Mouse (Mus musculus): ENCODE data around the gene Psmd9. TPM values are rescaled to one million over a fixed set of nuclear protein-coding genes. Genes with fewer than 3 reads are reported as not detected.
A peak's percentile ranks its signal among the peaks of the same experiment; 100 is the strongest.

Gene Psmd9
- polyA plus RNA-seq, 1 experiment, result 21.9 TPM

- H3K36me3 ChIP-seq (ENCODE audit: control insufficient read depth, insufficient read depth, low read length), result peaks cover 62% of the 10 kb centered on the region
- no peak overlapping the region for H3K27ac ChIP-seq (ENCODE audit: insufficient read depth, low read depth, low read length)
- peaks cover 13% of the 10 kb centered on the region for H3K4me1 ChIP-seq (ENCODE audit: control insufficient read depth, insufficient read depth, insufficient read length, low read length)
Measured at GRCm38 (mm10) chr5:123148073-123148722, 21.0 kb upstream of the Psmd9 start.

GRCm38 (mm10) chr5:123149451-123150400 lies 19.5 kb upstream of the Psmd9 start:
- peak overlapping the region; percentile 41 for H3K27ac ChIP-seq (ENCODE audit: insufficient read depth, low read depth, low read length)
- H3K36me3 ChIP-seq (ENCODE audit: control insufficient read depth, insufficient read depth, low read length), result peaks cover 70% of the 10 kb centered on the region
- TF ChIP-seq CTCF (IDR thresholded peaks at IDR 0.05; ENCODE audit: extremely low read depth, insufficient read length, insufficient replicate concordance, low read depth, low read length) (peak; percentile 99), POLR2A (IDR thresholded peaks at IDR 0.05; ENCODE audit: low read depth, low read length) (no peak)
- H3K4me3 ChIP-seq (ENCODE audit: low read depth, low read length), result peak overlapping the region; percentile 59
- WGBS, result 6% methylated on average over 19 of the region's 19 CpGs
- H3K27me3 ChIP-seq (ENCODE audit: control insufficient read depth, insufficient read depth, low read length), result no peaks in the 10 kb centered on the region
- peaks cover 13% of the 10 kb centered on the region for H3K4me1 ChIP-seq (ENCODE audit: control insufficient read depth, insufficient read depth, insufficient read length, low read length)

More at GRCm38 (mm10) chr5:123148073-123148722, 21.0 kb upstream of the Psmd9 start:
- Histone ChIP-seq H3K4me3 (ENCODE audit: low read depth, low read length) (no peak overlapping the region), H3K27me3 (ENCODE audit: control insufficient read depth, insufficient read depth, low read length) (no peaks in the 10 kb centered on the region)
- TF ChIP-seq CTCF (IDR thresholded peaks at IDR 0.05; ENCODE audit: extremely low read depth, insufficient read length, insufficient replicate concordance, low read depth, low read length) (no peak), POLR2A (IDR thresholded peaks at IDR 0.05; ENCODE audit: low read depth, low read length) (no peak)
- WGBS, result 84% methylated on average over 25 of the region's 25 CpGs

GRCm38 (mm10) chr5:123150641-123151040 lies 18.6 kb upstream of the Psmd9 start:
- WGBS, result 16% methylated on average over 7 of the region's 7 CpGs
- peak overlapping the region; percentile 88 for H3K27ac ChIP-seq (ENCODE audit: insufficient read depth, low read depth, low read length)
- H3K4me3 ChIP-seq (ENCODE audit: low read depth, low read length), result peak overlapping the region; percentile 59
- TF ChIP-seq POLR2A (IDR thresholded peaks at IDR 0.05; ENCODE audit: low read depth, low read length), result no peak
- no peak for TF ChIP-seq CTCF (IDR thresholded peaks at IDR 0.05; ENCODE audit: extremely low read depth, insufficient read length, insufficient replicate concordance, low read depth, low read length)
- H3K27me3 ChIP-seq (ENCODE audit: control insufficient read depth, insufficient read depth, low read length), result no peaks in the 10 kb centered on the region
- H3K36me3 ChIP-seq (ENCODE audit: control insufficient read depth, insufficient read depth, low read length), result peaks cover 67% of the 10 kb centered on the region
- H3K4me1 ChIP-seq (ENCODE audit: control insufficient read depth, insufficient read depth, insufficient read length, low read length), result peaks cover 9% of the 10 kb centered on the region

- Histone ChIP-seq H3K27ac (ENCODE audit: insufficient read depth, low read depth, low read length) (peak overlapping the region; percentile 88), H3K36me3 (ENCODE audit: control insufficient read depth, insufficient read depth, low read length) (peaks cover 69% of the 10 kb centered on the region), H3K27me3 (ENCODE audit: control insufficient read depth, insufficient read depth, low read length) (no peaks in the 10 kb centered on the region), H3K4me1 (ENCODE audit: control insufficient read depth, insufficient read depth, insufficient read length, low read length) (peaks cover 9% of the 10 kb centered on the region), H3K4me3 (ENCODE audit: low read depth, low read length) (peak overlapping the region; percentile 59)
- WGBS, result 34% methylated on average over 7 of the region's 7 CpGs
- TF ChIP-seq POLR2A (IDR thresholded peaks at IDR 0.05; ENCODE audit: low read depth, low read length) (no peak), CTCF (IDR thresholded peaks at IDR 0.05; ENCODE audit: extremely low read depth, insufficient read length, insufficient replicate concordance, low read depth, low read length) (no peak)
Measured at GRCm38 (mm10) chr5:123151077-123151476, 18.1 kb upstream of the Psmd9 start.

GRCm38 (mm10) chr5:123151707-123152362 lies 17.4 kb upstream of the Psmd9 start:
- WGBS, result 90% methylated on average over 19 of the region's 19 CpGs
- no peak for TF ChIP-seq CTCF (IDR thresholded peaks at IDR 0.05; ENCODE audit: extremely low read depth, insufficient read length, insufficient replicate concordance, low read depth, low read length)
- no peak overlapping the region for H3K4me3 ChIP-seq (ENCODE audit: low read depth, low read length)
- peaks cover 9% of the 10 kb centered on the region for H3K4me1 ChIP-seq (ENCODE audit: control insufficient read depth, insufficient read depth, insufficient read length, low read length)
- no peaks in the 10 kb centered on the region for H3K27me3 ChIP-seq (ENCODE audit: control insufficient read depth, insufficient read depth, low read length)
- H3K36me3 ChIP-seq (ENCODE audit: control insufficient read depth, insufficient read depth, low read length), result peaks cover 66% of the 10 kb centered on the region
- peak overlapping the region; percentile 7; the same call in 1 of the 2 replicates for H3K27ac ChIP-seq (ENCODE audit: insufficient read depth, low read depth, low read length)

- WGBS, result 77% methylated on average over 1 of the region's 1 CpGs
- H3K27ac ChIP-seq (ENCODE audit: insufficient read depth, low read depth, low read length), result no peak overlapping the region
Measured at GRCm38 (mm10) chr5:123152901-123153300, 16.3 kb upstream of the Psmd9 start.

More at GRCm38 (mm10) chr5:123152901-123153300, 16.3 kb upstream of the Psmd9 start:
- H3K4me3 ChIP-seq (ENCODE audit: low read depth, low read length), result no peak overlapping the region
- TF ChIP-seq CTCF (IDR thresholded peaks at IDR 0.05; ENCODE audit: extremely low read depth, insufficient read length, insufficient replicate concordance, low read depth, low read length), result no peak
- no peak for TF ChIP-seq POLR2A (IDR thresholded peaks at IDR 0.05; ENCODE audit: low read depth, low read length)
- peaks cover 9% of the 10 kb centered on the region for H3K4me1 ChIP-seq (ENCODE audit: control insufficient read depth, insufficient read depth, insufficient read length, low read length)
- no peaks in the 10 kb centered on the region for H3K27me3 ChIP-seq (ENCODE audit: control insufficient read depth, insufficient read depth, low read length)
- peaks cover 67% of the 10 kb centered on the region for H3K36me3 ChIP-seq (ENCODE audit: control insufficient read depth, insufficient read depth, low read length)

Measured in small intestine, adult 2 months (tissue).